Mouse (Mus musculus) liver, embryonic 11.5 days (tissue): Measurements from ENCODE around the gene Gm10681. TPM values are rescaled to one million over a fixed set of nuclear protein-coding genes. Genes with fewer than 3 reads are reported as not detected.

Source experiments
- polyA plus RNA-seq: library from polyadenylated mRNA; unstranded; fragments of >200 nt; fragmentation: Nextera tagmentation; extraction: Ambion mirVana; gene quantifications from 2 replicates; pipeline ENCODE4 v1.2.1, GENCODE M21; 2014

Gm10681 gene
- polyA plus RNA-seq, 1 experiment from 2014 or later: 0.11 TPM

Other genes with a start within 250 kb of the Gm10681 start
- 554 and 596 TPM in 2 replicates for gene Phgdh, start 248.8 kb downstream of the Gm10681 start, polyA plus RNA-seq
- 4.8 and 5.7 TPM in 2 replicates for gene Zfp697, start 206.3 kb downstream of the Gm10681 start, polyA plus RNA-seq
- gene Gm4450, start 131.7 kb downstream of the Gm10681 start, polyA plus RNA-seq: not detected in 2 replicates
- gene Hsd3b4, start 78.3 kb downstream of the Gm10681 start, polyA plus RNA-seq: 0.11 and 0.22 TPM in 2 replicates
- not detected in 2 replicates for gene Hsd3b5, start 41.4 kb upstream of the Gm10681 start, polyA plus RNA-seq
- gene Hsd3b2, start 135.7 kb upstream of the Gm10681 start, polyA plus RNA-seq: not detected in 2 replicates
- 0.19 TPM in 1 of 2 replicates, not detected in the other for gene Hsd3b3, start 174.3 kb upstream of the Gm10681 start, polyA plus RNA-seq
- 29.0 and 32.1 TPM in 2 replicates for gene Hsd3b6, start 225.6 kb upstream of the Gm10681 start, polyA plus RNA-seq